Mouse (Mus musculus): ENCODE results near the gene Nol10. TPM values are rescaled to one million over a fixed set of nuclear protein-coding genes. Genes with fewer than 3 reads are reported as not detected.

Gene Nol10
- polyA plus RNA-seq, 1 experiment from 2014 or later: 14.5 TPM

- ATAC-seq: no peak
- H3K9me3 ChIP-seq (ENCODE audit: control insufficient read depth, low read length): no peaks in the 10 kb centered on the region
- no peak overlapping the region for H3K9ac ChIP-seq (ENCODE audit: low read depth, low read length)
- no peaks in the 10 kb centered on the region for H3K4me1 ChIP-seq (ENCODE audit: control insufficient read depth, insufficient read depth, low read length)
- H3K4me3 ChIP-seq (ENCODE audit: low read length): no peak overlapping the region
- H3K27me3 ChIP-seq (replicated peaks; ENCODE audit: control insufficient read depth, insufficient read depth, low read length): no peaks in the 10 kb centered on the region
- 72% methylated on average over 4 of the region's 4 CpGs for WGBS
- H3K27ac ChIP-seq (ENCODE audit: low read length): no peak overlapping the region
- H3K4me2 ChIP-seq (ENCODE audit: low read depth, low read length): no peak overlapping the region
- no peaks in the 10 kb centered on the region for H3K36me3 ChIP-seq (ENCODE audit: control insufficient read depth, insufficient read depth, low read length)
These were observed 126.4 kb downstream of the Nol10 start for GRCm38 (mm10) chr12:17474681-17475080.

DNA sequence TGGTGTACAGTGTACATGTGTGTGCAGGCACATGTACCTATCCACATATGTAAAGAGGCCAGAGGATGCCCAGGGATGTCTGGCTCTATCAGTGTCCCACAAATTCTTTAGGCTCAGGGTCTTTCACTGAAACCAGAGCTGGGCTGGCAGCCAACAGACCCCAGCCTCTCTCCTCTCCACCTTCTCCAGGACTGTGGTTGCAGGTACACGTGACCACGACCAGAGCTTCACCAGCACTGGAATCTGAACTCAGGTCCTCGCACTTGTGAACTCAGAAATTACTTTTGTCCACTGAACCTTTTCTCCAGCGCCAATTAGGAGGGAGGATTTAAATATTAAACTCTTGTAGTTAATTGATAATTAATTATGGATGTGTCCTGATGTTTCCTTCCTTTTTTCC lies 126.9 kb downstream of the Nol10 start:
- no peaks in the 10 kb centered on the region for H3K27me3 ChIP-seq (replicated peaks; ENCODE audit: control insufficient read depth, insufficient read depth, low read length)
- ATAC-seq: no peak
- no peaks in the 10 kb centered on the region for H3K4me1 ChIP-seq (ENCODE audit: control insufficient read depth, insufficient read depth, low read length)
- 83% methylated on average over 4 of the region's 4 CpGs for WGBS
- H3K4me3 ChIP-seq (ENCODE audit: low read length): no peak overlapping the region
- H3K4me2 ChIP-seq (ENCODE audit: low read depth, low read length): no peak overlapping the region
- no peaks in the 10 kb centered on the region for H3K36me3 ChIP-seq (ENCODE audit: control insufficient read depth, insufficient read depth, low read length)
- H3K27ac ChIP-seq (ENCODE audit: low read length): no peak overlapping the region
- no peaks in the 10 kb centered on the region for H3K9me3 ChIP-seq (ENCODE audit: control insufficient read depth, low read length)
- H3K9ac ChIP-seq (ENCODE audit: low read depth, low read length): no peak overlapping the region

DNA sequence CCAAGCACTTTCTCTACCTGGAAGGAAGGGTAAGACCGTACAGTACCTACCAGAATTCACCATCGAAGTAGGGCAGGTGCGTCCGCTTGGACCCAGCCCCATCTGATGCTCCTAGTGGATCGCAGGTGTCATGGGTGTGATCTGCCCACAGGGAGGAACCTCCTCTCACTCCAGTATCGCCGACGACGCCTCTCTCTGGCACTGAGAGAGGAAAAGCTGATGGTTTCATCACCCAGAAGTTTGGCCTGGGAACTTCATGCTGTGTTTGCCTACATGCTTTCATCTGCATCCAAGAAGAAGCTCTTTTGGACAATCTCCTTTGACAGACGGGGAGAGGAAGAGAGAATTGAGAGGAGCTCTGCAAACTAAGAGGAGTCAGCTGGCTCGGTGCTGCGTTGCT lies 129.9 kb downstream of the Nol10 start:
- Histone ChIP-seq H3K27me3 (replicated peaks; ENCODE audit: control insufficient read depth, insufficient read depth, low read length) (no peaks in the 10 kb centered on the region), H3K27ac (ENCODE audit: low read length) (no peak overlapping the region), H3K9ac (ENCODE audit: low read depth, low read length) (no peak overlapping the region), H3K36me3 (ENCODE audit: control insufficient read depth, insufficient read depth, low read length) (no peaks in the 10 kb centered on the region), H3K4me1 (ENCODE audit: control insufficient read depth, insufficient read depth, low read length) (no peaks in the 10 kb centered on the region), H3K9me3 (ENCODE audit: control insufficient read depth, low read length) (no peaks in the 10 kb centered on the region), H3K4me3 (ENCODE audit: low read length) (no peak overlapping the region), H3K4me2 (ENCODE audit: low read depth, low read length) (no peak overlapping the region)
- no peak for ATAC-seq
- WGBS: 83% methylated on average over 12 of the region's 12 CpGs

GRCm38 (mm10) chr12:17478856-17479255 lies 130.6 kb downstream of the Nol10 start:
- Histone ChIP-seq H3K27ac (ENCODE audit: low read length) (no peak overlapping the region), H3K4me1 (ENCODE audit: control insufficient read depth, insufficient read depth, low read length) (no peaks in the 10 kb centered on the region), H3K36me3 (ENCODE audit: control insufficient read depth, insufficient read depth, low read length) (no peaks in the 10 kb centered on the region), H3K9ac (ENCODE audit: low read depth, low read length) (no peak overlapping the region), H3K4me3 (ENCODE audit: low read length) (no peak overlapping the region), H3K9me3 (ENCODE audit: control insufficient read depth, low read length) (no peaks in the 10 kb centered on the region), H3K4me2 (ENCODE audit: low read depth, low read length) (no peak overlapping the region), H3K27me3 (replicated peaks; ENCODE audit: control insufficient read depth, insufficient read depth, low read length) (no peaks in the 10 kb centered on the region)
- WGBS: 85% methylated on average over 2 of the region's 2 CpGs
- no peak for ATAC-seq

Small RNAs within 50 kb of the gene (microRNA-seq; reads per million reads assigned to microRNA genes)
- 12.3 reads per million, percentile 24 among the genes with 10 or more reads in this experiment for gene Mir3066

Other genes starting within 250 kb of the Nol10 start
- 0.61 and 0.66 TPM in 2 replicates for gene Kcnf1, start 171.6 kb upstream of the Nol10 start, polyA plus RNA-seq (2015; fragmentation: Nextera tagmentation; extraction: Ambion mirVana)
- 612 and 650 TPM in 2 replicates for gene Pdia6, start 81.9 kb upstream of the Nol10 start, polyA plus RNA-seq (2015; fragmentation: Nextera tagmentation; extraction: Ambion mirVana)
- 0.18 TPM in 1 of 2 replicates, not detected in the other for gene Atp6v1c2, start 19.1 kb upstream of the Nol10 start, polyA plus RNA-seq (2015; fragmentation: Nextera tagmentation; extraction: Ambion mirVana)
- 168 and 176 TPM in 2 replicates for gene Odc1, start 196.3 kb downstream of the Nol10 start, polyA plus RNA-seq (2015; fragmentation: Nextera tagmentation; extraction: Ambion mirVana)

All from intestine, embryonic 16.5 days (tissue).